Mouse (Mus musculus): ENCODE measurements around the gene Fam89b. TPM values are rescaled to one million over a fixed set of nuclear protein-coding genes. Genes with fewer than 3 reads are reported as not detected.
"Not testable (repeated sequence)": the region's sequence is repeated elsewhere in the genome, so short reads cannot be mapped to it uniquely, and the experiment has no call there.

Fam89b gene
- total RNA-seq, 2 experiments from 2014 or later: 29.6 to 32.9 TPM

- intact Hi-C loops (cut with DNase I; ENCODE audit: low total_unique reads): no loop called here
- no peak for DNase-seq
Measured at GRCm38 (mm10) chr19:5689088-5689428, 40.4 kb downstream of the Fam89b start.

DNA sequence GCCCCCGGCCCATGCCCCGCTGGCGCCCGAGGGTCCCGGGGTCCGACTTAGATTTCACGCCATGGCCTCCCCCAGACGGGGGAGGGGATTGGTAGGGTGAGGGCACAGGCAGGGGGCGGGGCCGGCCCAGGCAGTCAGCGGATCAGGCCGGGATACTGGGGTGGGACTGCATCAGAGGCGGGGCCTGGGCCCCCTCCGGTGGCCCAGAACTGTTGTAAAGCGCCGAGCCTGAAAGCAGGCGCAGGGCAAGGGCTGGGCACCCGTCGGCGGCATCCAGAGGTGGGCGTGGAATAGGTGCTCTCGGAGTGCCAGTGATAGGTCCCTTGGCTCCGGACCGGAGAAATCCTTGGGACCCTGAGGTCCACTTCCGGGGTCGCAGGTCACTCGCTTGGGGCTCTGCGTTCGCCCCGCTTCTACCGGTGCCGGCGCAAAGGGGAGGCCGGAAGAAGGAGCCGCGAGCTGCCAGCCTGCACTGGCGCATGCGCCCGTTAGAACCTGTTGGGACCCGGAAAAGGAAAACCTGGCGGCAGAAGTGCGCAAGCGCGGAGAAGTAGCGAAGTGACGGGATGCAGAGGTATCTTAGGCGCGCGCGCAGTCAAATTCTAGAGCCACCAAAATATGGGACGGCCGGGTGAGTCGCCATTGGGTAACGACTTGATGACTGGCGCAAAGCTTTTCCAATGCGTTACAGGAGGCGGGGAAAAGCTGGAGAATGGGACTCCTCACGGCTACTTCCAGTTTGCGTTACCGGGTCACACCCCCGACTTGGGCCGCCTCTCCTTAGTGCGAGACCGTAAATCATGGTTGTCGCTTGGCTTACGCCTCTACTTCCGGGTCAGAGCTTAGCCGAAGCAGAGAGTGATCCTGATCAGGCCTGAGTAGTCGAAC lies 41.0 kb downstream of the Fam89b start, which contains the start of the genes Map3k11 and Pcnx3:
Gene Map3k11, plus strand, starts transcription at position 543 of the 888 bp plus-strand sequence.
Gene Pcnx3, minus strand, starts transcription at position 709 of the 888 bp plus-strand sequence.
- peak; percentile 97 for DNase-seq
- intact Hi-C loops (cut with DNase I; ENCODE audit: low total_unique reads): no loop called here

DNA sequence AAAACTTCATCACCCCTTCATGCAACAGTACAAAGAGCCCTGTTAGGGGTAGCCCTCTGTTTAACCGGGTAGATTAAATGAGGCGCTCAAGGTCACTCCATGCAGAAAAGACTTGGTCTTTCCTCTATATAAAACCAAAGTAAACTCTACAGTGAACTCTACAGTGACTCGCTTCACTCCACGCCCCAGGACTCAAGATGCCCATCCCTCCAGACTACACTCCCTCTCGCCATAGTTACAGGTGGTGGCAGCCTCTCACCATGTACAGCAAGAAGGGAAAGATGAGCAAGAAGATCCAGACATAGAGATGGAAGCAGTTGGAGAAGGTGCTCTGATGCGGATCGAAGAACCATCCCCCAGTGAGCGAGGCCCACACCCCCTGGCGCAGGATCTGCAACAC lies 41.7 kb downstream of the Fam89b start:
- intact Hi-C loops (cut with DNase I; ENCODE audit: low total_unique reads): no loop called here
- no peak for DNase-seq

DNA sequence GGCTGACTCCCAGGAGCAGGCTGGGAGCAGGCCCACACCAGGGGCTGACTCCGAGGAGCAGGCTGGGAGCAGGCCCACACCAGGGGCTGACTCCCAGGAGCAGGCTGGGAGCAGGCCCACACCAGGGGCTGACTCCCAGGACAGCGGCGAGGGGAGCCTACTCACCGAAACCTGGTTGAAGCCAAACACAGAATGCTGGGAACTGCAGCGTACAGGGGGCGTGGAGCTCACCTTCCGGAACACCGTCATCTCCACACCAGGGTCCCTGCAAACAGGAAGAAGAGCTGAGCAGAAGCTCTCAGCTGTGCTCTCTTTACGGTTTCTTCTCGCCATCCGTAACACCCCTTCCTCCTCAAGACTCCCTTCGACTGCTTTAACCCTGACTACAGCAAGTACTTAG lies 42.5 kb downstream of the Fam89b start:
- DNase-seq; intact Hi-C loops (cut with DNase I; ENCODE audit: low total_unique reads): not testable (repeated sequence)

- DNase-seq: no peak
- intact Hi-C loops (cut with DNase I; ENCODE audit: low total_unique reads): no loop called here
Measured at GRCm38 (mm10) chr19:5686437-5686836, 43.0 kb downstream of the Fam89b start.

DNA sequence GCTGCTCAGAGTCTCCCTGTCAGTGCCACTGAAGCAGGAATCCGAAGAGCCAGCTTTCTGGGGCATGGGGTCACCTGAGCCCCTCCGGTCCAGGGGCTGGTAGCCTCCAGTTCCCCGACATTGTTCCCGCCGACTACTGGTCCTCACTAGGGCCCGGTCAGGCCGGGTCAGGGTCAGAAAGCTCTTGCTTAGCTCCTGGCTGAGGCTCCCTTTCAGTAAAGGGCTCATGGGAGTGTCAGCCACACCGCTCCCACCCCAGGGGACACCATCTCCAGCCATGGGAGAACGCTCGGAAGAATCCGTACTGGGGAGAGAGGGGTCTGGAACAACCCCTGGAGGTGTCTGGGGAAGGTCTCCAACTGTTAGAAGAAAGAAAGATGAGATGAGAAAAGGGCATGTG lies 43.6 kb downstream of the Fam89b start:
- DNase-seq: no peak
- intact Hi-C loops (cut with DNase I; ENCODE audit: low total_unique reads): no loop called here

DNA sequence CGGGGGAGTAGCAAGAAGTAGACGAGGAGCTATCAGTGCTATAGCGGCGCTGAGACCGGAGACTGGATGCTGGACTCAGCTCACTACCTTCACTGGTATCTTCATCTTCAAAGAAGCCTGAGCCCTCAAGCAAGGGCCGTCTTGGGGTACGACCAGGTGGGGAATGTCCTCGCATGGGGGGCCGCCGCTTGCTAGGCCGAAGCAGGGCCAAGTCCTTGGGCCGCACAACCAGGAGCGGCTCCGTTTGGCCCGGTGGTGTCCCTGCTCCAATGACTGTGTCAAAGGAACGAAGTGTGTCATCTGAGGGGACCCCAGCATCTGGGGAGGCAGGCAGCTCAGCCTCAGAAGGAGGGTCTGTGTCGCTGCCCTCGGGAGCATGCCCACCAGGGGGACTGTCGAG lies 44.0 kb downstream of the Fam89b start:
- intact Hi-C loops (cut with DNase I; ENCODE audit: low total_unique reads): no loop called here
- no peak for DNase-seq

DNA sequence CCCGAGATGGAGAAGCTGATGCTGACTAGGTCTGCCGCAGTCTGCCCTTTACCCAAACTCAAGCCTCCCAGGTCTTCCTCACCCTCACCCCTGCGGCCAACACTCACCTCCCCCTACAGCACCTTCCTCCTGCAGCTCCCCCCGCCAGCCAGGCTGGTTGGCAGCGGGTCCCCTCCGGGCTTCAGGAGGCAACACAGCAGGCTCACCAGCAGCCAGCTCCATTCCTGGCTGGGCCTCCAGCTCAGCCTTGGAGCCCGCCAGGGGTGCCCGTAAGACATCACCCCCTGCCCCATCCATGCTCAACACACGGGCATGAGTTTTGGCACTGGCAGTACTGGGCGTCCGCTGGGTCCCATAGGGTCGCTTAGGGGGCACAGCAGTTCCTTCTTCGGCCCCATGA lies 44.5 kb downstream of the Fam89b start:
- DNase-seq: no peak
- intact Hi-C loops (cut with DNase I; ENCODE audit: low total_unique reads): no loop called here

- DNase-seq: no peak
- intact Hi-C loops (cut with DNase I; ENCODE audit: low total_unique reads): no loop called here
Measured at GRCm38 (mm10) chr19:5684236-5684635, 45.2 kb downstream of the Fam89b start.

GRCm38 (mm10) chr19:5680432-5680831 lies 49.0 kb downstream of the Fam89b start:
- DNase-seq: no peak
- intact Hi-C loops (cut with DNase I; ENCODE audit: low total_unique reads): no loop called here

Small RNAs within 50 kb of the gene (microRNA-seq; reads per million reads assigned to microRNA genes)
- 0 to 0.32 reads per million in 2 experiments for gene Mir6987

Other genes with a start within 250 kb of the Fam89b start
- gene Mus81, start 241.3 kb downstream of the Fam89b start, total RNA-seq (2021): 10 to 100 TPM; 23.5 to 27.0 TPM
- gene Cfl1, start 239.2 kb downstream of the Fam89b start, total RNA-seq (2021): 100 to 1,000 TPM; 172 to 240 TPM
- under 1 TPM; 0.41 to 0.82 TPM for gene 1700020D05Rik, start 225.9 kb downstream of the Fam89b start, total RNA-seq (2021)
- gene Snx32, start 219.1 kb downstream of the Fam89b start, total RNA-seq (2021): 1 to 10 TPM; 5.7 to 6.5 TPM
- gene Ovol1, start 169.0 kb downstream of the Fam89b start, total RNA-seq (2021): not detected
- 1 to 10 TPM; 1.8 to 2.4 TPM for gene Ap5b1, start 161.6 kb downstream of the Fam89b start, total RNA-seq (2021)
- gene Rnaseh2c, start 127.8 kb downstream of the Fam89b start, total RNA-seq (2021): 10 to 100 TPM; 39.1 to 46.1 TPM
- 10 to 100 TPM; 22.0 to 25.9 TPM for gene Kat5, start 119.4 kb downstream of the Fam89b start, total RNA-seq (2021)
- 10 to 100 TPM; 17.1 to 21.9 TPM for gene Rela, start 92.2 kb downstream of the Fam89b start, total RNA-seq (2021)
- gene Sipa1, start 65.9 kb downstream of the Fam89b start, total RNA-seq (2021): 10 to 100 TPM; 19.3 to 22.4 TPM
- 10 to 100 TPM; 16.7 TPM for gene Map3k11, start 40.9 kb downstream of the Fam89b start, total RNA-seq (2021)
- 10 to 100 TPM; 15.3 to 17.6 TPM for gene Pcnx3, start 40.7 kb downstream of the Fam89b start, total RNA-seq (2021)
- gene Kcnk7, start 25.3 kb downstream of the Fam89b start, total RNA-seq (2021): not detected
- 100 to 1,000 TPM; 246 to 269 TPM for gene Ehbp1l1, start 3.3 kb downstream of the Fam89b start, total RNA-seq (2021)
- 10 to 100 TPM; 57.0 to 66.4 TPM for gene Ltbp3, start 11.3 kb upstream of the Fam89b start, total RNA-seq (2021)
- gene Scyl1, start 41.8 kb upstream of the Fam89b start, total RNA-seq (2021): 10 to 100 TPM; 56.8 to 64.9 TPM
- 1 to 10 TPM; 7.1 to 7.7 TPM for gene Frmd8, start 145.6 kb upstream of the Fam89b start, total RNA-seq (2021)
- gene Slc25a45, start 148.2 kb upstream of the Fam89b start, total RNA-seq (2021): 1 to 10 TPM; 2.1 to 2.3 TPM
- gene Tigd3, start 164.5 kb upstream of the Fam89b start, total RNA-seq (2021): under 1 TPM; 0.42 to 0.66 TPM
- gene Dpf2, start 183.4 kb upstream of the Fam89b start, total RNA-seq (2021): 10 to 100 TPM; 71.9 to 78.2 TPM
- gene Cdc42ep2, start 195.2 kb upstream of the Fam89b start, total RNA-seq (2021): 10 to 100 TPM; 14.4 to 18.3 TPM
- 10 to 100 TPM; 10.9 to 13.2 TPM for gene Pola2, start 234.5 kb upstream of the Fam89b start, total RNA-seq (2021)